Comparison of ENCODE assay signal across 16 mouse cellular contexts in genomic region chr4:150349680-150350101, GRCm38 (mm10).
DNase-seq lines count a peak whose midpoint lies in the region; ATAC-seq and TF ChIP-seq lines count a peak whose summit lies in the region.
"Had no signal": no experiment of that assay in that cellular context is flagged by ENCODE, and none has a peak within 500 bp of the region (broad histone marks: within the 10 kb centered on the region; RNA-seq: fewer than 3 reads in every experiment).

No protein-coding gene starts in this region.

- H3K79me2 ChIP-seq in CH12.LX (replicated peaks; ENCODE audit: control insufficient read depth, extremely low read depth, insufficient read depth, poor library complexity, severe bottlenecking) = peaks cover 18% of the 10 kb centered on the region; the same call in 1 of the 2 replicates

- H3K27me3 ChIP-seq in kidney, embryonic 16.5 days (ENCODE audit: insufficient read depth, low read length) = no peaks in the 10 kb centered on the region
- H3K27me3 ChIP-seq in CH12.LX (replicated peaks) = no peaks in the 10 kb centered on the region
- no peaks in the 10 kb centered on the region for H3K27me3 ChIP-seq in hindbrain, embryonic 16.5 days (replicated peaks; ENCODE audit: control insufficient read depth, insufficient read depth, low read length)
- H3K27me3 ChIP-seq: embryonic facial prominence, embryonic 12.5 days; hindbrain, embryonic 15.5 days; midbrain, embryonic 12.5 days had no signal

- H3K4me1 ChIP-seq in kidney, embryonic 16.5 days (ENCODE audit: insufficient read depth, low read length) = peaks cover 47% of the 10 kb centered on the region
- H3K4me1 ChIP-seq in CH12.LX (ENCODE audit: control insufficient read depth in 1 of 2, insufficient read depth in 2 of 2) = peaks cover 8 to 47% of the 10 kb centered on the region in 2 experiments; a peak in 3 of 4 replicates
- H3K4me1 ChIP-seq in hindbrain, embryonic 16.5 days (ENCODE audit: control insufficient read depth, insufficient read depth, low read depth, low read length) = peaks cover 24% of the 10 kb centered on the region

- no peak for TF ChIP-seq EP300 in CH12.LX (IDR thresholded peaks at IDR 0.05; ENCODE audit: low read length)

- in situ Hi-C loops in CH12.LX (cut with MboI; ENCODE audit: low pct_ligation_motif_present, low pct_unique_long_range_greater_than_20kb, low sequenced_read_pairs) = loop anchor here (10.0 kb wide), 1 partner anchor 105 kb away; no protein-coding TSS in a partner anchor

- H3K36me3 ChIP-seq in kidney, embryonic 16.5 days (ENCODE audit: insufficient read depth, low read length) = no peaks in the 10 kb centered on the region
- H3K36me3 ChIP-seq in CH12.LX (replicated peaks in 1 of 2; ENCODE audit: control insufficient read depth in 1 of 2, insufficient read depth in 1 of 2, low read length in 1 of 2) = peaks cover 0 to 4% of the 10 kb centered on the region in 2 experiments
- no peaks in the 10 kb centered on the region for H3K36me3 ChIP-seq in hindbrain, embryonic 16.5 days (ENCODE audit: control insufficient read depth, insufficient read depth, low read length)
- H3K36me3 ChIP-seq: embryonic facial prominence, embryonic 12.5 days; hindbrain, embryonic 15.5 days; midbrain, embryonic 12.5 days had no signal

- no peak overlapping the region for H3K4me2 ChIP-seq in kidney, embryonic 16.5 days (replicated peaks; ENCODE audit: low read depth, low read length)
- H3K4me2 ChIP-seq in CH12.LX (ENCODE audit: insufficient read depth, low read depth, poor library complexity, severe bottlenecking) = no peak overlapping the region
- no peak overlapping the region for H3K4me2 ChIP-seq in hindbrain, embryonic 16.5 days (ENCODE audit: low read length)
- H3K4me2 ChIP-seq: embryonic facial prominence, embryonic 12.5 days; hindbrain, embryonic 15.5 days; midbrain, embryonic 12.5 days had no signal

- WGBS in kidney, embryonic 16.5 days = 48% methylated on average over 6 of the region's 6 CpGs
- WGBS in hindbrain, embryonic 16.5 days = 63% methylated on average over 6 of the region's 6 CpGs

- no peak for TF ChIP-seq RAD21 in CH12.LX (IDR thresholded peaks at IDR 0.05; ENCODE audit: low read depth, low read length)

- H3K9ac ChIP-seq in kidney, embryonic 16.5 days (replicated peaks; ENCODE audit: low read length) = no peak overlapping the region
- no peak overlapping the region for H3K9ac ChIP-seq in CH12.LX (ENCODE audit: insufficient read depth, low read depth)
- no peak overlapping the region for H3K9ac ChIP-seq in hindbrain, embryonic 16.5 days (ENCODE audit: low read depth, low read length)
- H3K9ac ChIP-seq: embryonic facial prominence, embryonic 12.5 days; hindbrain, embryonic 15.5 days; midbrain, embryonic 12.5 days had no signal

- dilution Hi-C loops in CH12.LX (cut with MboI; ENCODE audit: extremely low pct_ligation_motif_present, extremely low pct_unique_long_range_greater_than_20kb, low sequenced_read_pairs) = no loop called here

- peak overlapping the region; percentile 53; the same call in 1 of the 2 replicates for H3K27ac ChIP-seq in kidney, embryonic 16.5 days (ENCODE audit: low read length)
- no peak overlapping the region for H3K27ac ChIP-seq in CH12.LX (ENCODE audit: insufficient read depth, low read depth)
- no peak overlapping the region for H3K27ac ChIP-seq in hindbrain, embryonic 16.5 days (ENCODE audit: low read depth, low read length)
- H3K27ac ChIP-seq: embryonic facial prominence, embryonic 12.5 days; forebrain, embryonic 10.5 days; hindbrain, embryonic 15.5 days; midbrain, embryonic 12.5 days had no signal

- DNase-seq in kidney, adult 8-10 months = no peak
- peak; percentile 79 for DNase-seq in 416B (ENCODE audit: low read depth)
- DNase-seq in CH12.LX (ENCODE audit: extremely low read depth) = no peak
- peak; percentile 34 for DNase-seq in lung, postnatal 25 days (ENCODE audit: low spot score)
- no peak for DNase-seq in cerebellum, adult 9-11 months
- no peak for DNase-seq in frontal cortex, adult 2 months (ENCODE audit: extremely low spot score in 1 of 2, low spot score in 1 of 2)
- DNase-seq: adrenal gland, adult 2 months; cerebellum, postnatal 14 days; kidney, adult 9 months; thymus, postnatal 36 days had no signal

- no peak for ATAC-seq in kidney, embryonic 16.5 days (ENCODE audit: low FRiP score, low TSS enrichment)
- ATAC-seq in hindbrain, embryonic 16.5 days = no peak

- no peak for TF ChIP-seq POLR2A in CH12.LX (IDR thresholded peaks at IDR 0.05; ENCODE audit: low read depth, low read length)

- no peak for TF ChIP-seq CTCF in CH12.LX (conservative IDR thresholded peaks at IDR 0.05 in 1 of 2, IDR thresholded peaks at IDR 0.05 in 1 of 2; ENCODE audit: low read depth in 2 of 2, low read length in 2 of 2)

- H3K9me3 ChIP-seq in kidney, embryonic 16.5 days (ENCODE audit: low read length) = no peaks in the 10 kb centered on the region
- H3K9me3 ChIP-seq in CH12.LX (replicated peaks; ENCODE audit: low read length) = no peaks in the 10 kb centered on the region
- H3K9me3 ChIP-seq in hindbrain, embryonic 16.5 days (ENCODE audit: control insufficient read depth, low read length) = no peaks in the 10 kb centered on the region
- H3K9me3 ChIP-seq: embryonic facial prominence, embryonic 12.5 days; forebrain, embryonic 10.5 days; hindbrain, embryonic 15.5 days; midbrain, embryonic 12.5 days had no signal

- H3K4me3 ChIP-seq in kidney, embryonic 16.5 days (ENCODE audit: low read length) = no peak overlapping the region
- H3K4me3 ChIP-seq in CH12.LX (replicated peaks in 1 of 3; ENCODE audit: low read depth in 2 of 3, low read length in 2 of 3, poor library complexity in 1 of 3) = no peak overlapping the region
- H3K4me3 ChIP-seq in hindbrain, embryonic 16.5 days (ENCODE audit: low read length) = no peak overlapping the region
- H3K4me3 ChIP-seq: embryonic facial prominence, embryonic 12.5 days; forebrain, embryonic 10.5 days; hindbrain, embryonic 15.5 days; midbrain, embryonic 12.5 days had no signal

TF ChIP-seq in CH12.LX, 34 proteins besides CTCF, POLR2A, EP300 and RAD21:
- TF ChIP-seq ELF1 (IDR thresholded peaks at IDR 0.05; ENCODE audit: low read depth, low read length) (0 out of 2 replicates have a peak, but pooled peaks have one; percentile 13), PAX5 (IDR thresholded peaks at IDR 0.05; ENCODE audit: low read length) (no peak)
TF ChIP-seq in CH12.LX: peak in this region for 1.

Comparison
In these comparisons a context has a peak if more than half of its experiments do, and no peak if none do; other contexts are left out.
1. DNase-seq: peak in 416B (single experiment) and lung, postnatal 25 days (single experiment); none in kidney, adult 8-10 months (0 of 2), CH12.LX (single experiment), cerebellum, adult 9-11 months (single experiment) and frontal cortex, adult 2 months (0 of 2).